Comparison of ENCODE assay signal across 8 mouse cellular contexts in genomic region chr2:122194509-122194929, GRCm38 (mm10). TPM values are rescaled to one million over a fixed set of nuclear protein-coding genes. Genes with fewer than 3 reads are reported as not detected.
A peak's percentile ranks its signal among the peaks of the same experiment; 100 is the strongest.
DNase-seq lines count a peak whose midpoint lies in the region; ATAC-seq and TF ChIP-seq lines count a peak whose summit lies in the region.

No protein-coding gene starts in this region.

- no peak overlapping the region for H3K9ac ChIP-seq in heart, adult 2 months (ENCODE audit: low read depth, low read length)
- H3K9ac ChIP-seq in hindbrain, postnatal 0 days (replicated peaks; ENCODE audit: low read length): no peak overlapping the region
- no peak overlapping the region for H3K9ac ChIP-seq in stomach, postnatal 0 days (ENCODE audit: low read length)

- no peak overlapping the region for H3K4me2 ChIP-seq in hindbrain, postnatal 0 days (ENCODE audit: low read depth, low read length)
- no peak overlapping the region for H3K4me2 ChIP-seq in stomach, postnatal 0 days (replicated peaks; ENCODE audit: low read depth)

- no peak for DNase-seq in heart, adult 2 months
- no peak for DNase-seq in heart, postnatal 36 days
- peak; percentile 67 for DNase-seq in CD4-positive, CD25-positive, alpha-beta regulatory T cell, adult 2 months (ENCODE audit: low read depth, low spot score)
- DNase-seq in cerebellum, postnatal 25 days: peak; percentile 6 to 9
- DNase-seq in hindbrain, postnatal 0 days (ENCODE audit: low spot score): peak; percentile 83
- no peak for DNase-seq in stomach, postnatal 0 days (ENCODE audit: low spot score)
- no peak for DNase-seq in spleen, adult 18-20 months

- H3K4me3 ChIP-seq in heart, adult 2 months: no peak overlapping the region
- H3K4me3 ChIP-seq in hindbrain, postnatal 0 days (ENCODE audit: low read length): no peak overlapping the region
- H3K4me3 ChIP-seq in stomach, postnatal 0 days (ENCODE audit: low read depth, low read length): no peak overlapping the region

- TF ChIP-seq EP300 in heart, adult 2 months (IDR thresholded peaks at IDR 0.05; ENCODE audit: insufficient read depth, low read depth, low read length): no peak
- TF ChIP-seq EP300 in stomach, postnatal 0 days (optimal IDR thresholded peaks at IDR 0.05): no peak

- ATAC-seq in hindbrain, postnatal 0 days: peak; percentile 86
- peak; percentile 98 for ATAC-seq in megakaryocyte progenitor cell, adult 5-6 weeks (replicated peaks; ENCODE audit: poor library complexity)
- ATAC-seq in stomach, postnatal 0 days (ENCODE audit: low FRiP score, low TSS enrichment): peak; percentile 77

- no peak overlapping the region for H3K27ac ChIP-seq in heart, adult 2 months
- H3K27ac ChIP-seq in hindbrain, postnatal 0 days: no peak overlapping the region
- no peak overlapping the region for H3K27ac ChIP-seq in stomach, postnatal 0 days (replicated peaks)

- peak; percentile 78 for TF ChIP-seq CTCF in heart, adult 2 months (IDR thresholded peaks at IDR 0.05)
- peak; percentile 74 for TF ChIP-seq CTCF in hindbrain, postnatal 0 days (IDR thresholded peaks at IDR 0.05; ENCODE audit: low read depth)
- peak; percentile 81 for TF ChIP-seq CTCF in stomach, postnatal 0 days (IDR thresholded peaks at IDR 0.05; ENCODE audit: low read depth)

- H3K79me2 ChIP-seq in heart, adult 2 months (replicated peaks; ENCODE audit: control insufficient read depth, insufficient read depth, low read length): no peaks in the 10 kb centered on the region

- H3K9me3 ChIP-seq in hindbrain, postnatal 0 days (ENCODE audit: low read length): no peaks in the 10 kb centered on the region
- no peaks in the 10 kb centered on the region for H3K9me3 ChIP-seq in stomach, postnatal 0 days (ENCODE audit: control insufficient read depth, low read length)

- WGBS in heart, adult 2 months: 45% methylated on average over 1 of the region's 1 CpGs
- 26% methylated on average over 1 of the region's 1 CpGs for WGBS in hindbrain, postnatal 0 days
- 59% methylated on average over 1 of the region's 1 CpGs for WGBS in stomach, postnatal 0 days

- no peaks in the 10 kb centered on the region for H3K27me3 ChIP-seq in heart, adult 2 months (ENCODE audit: control insufficient read depth, insufficient read depth, low read length)
- no peaks in the 10 kb centered on the region for H3K27me3 ChIP-seq in hindbrain, postnatal 0 days (ENCODE audit: insufficient read depth, low read length)
- H3K27me3 ChIP-seq in stomach, postnatal 0 days (ENCODE audit: control insufficient read depth, insufficient read depth, low read length): no peaks in the 10 kb centered on the region

- intact Hi-C loops in heart, adult 2 months (cut with DNase I): loop anchor here (1.0 to 10.0 kb wide), 4 partner anchors 50 to 364 kb away; no protein-coding TSS in a partner anchor
- intact Hi-C loops in heart, postnatal 36 days (cut with DNase I): loop anchor here (1.0 to 10.0 kb wide), 6 partner anchors 50 to 430 kb away; no protein-coding TSS in a partner anchor

- TF ChIP-seq POLR2A in heart, adult 2 months (IDR thresholded peaks at IDR 0.05; ENCODE audit: insufficient read depth, low read depth, low read length): no peak

- no peaks in the 10 kb centered on the region for H3K4me1 ChIP-seq in heart, adult 2 months (ENCODE audit: control insufficient read depth, insufficient read depth, low read length)
- no peaks in the 10 kb centered on the region for H3K4me1 ChIP-seq in hindbrain, postnatal 0 days (ENCODE audit: insufficient read depth, low read length)
- H3K4me1 ChIP-seq in stomach, postnatal 0 days (replicated peaks; ENCODE audit: control insufficient read depth, insufficient read depth): no peaks in the 10 kb centered on the region

- H3K36me3 ChIP-seq in heart, adult 2 months (ENCODE audit: control insufficient read depth, insufficient read depth, low read length): no peaks in the 10 kb centered on the region
- no peaks in the 10 kb centered on the region for H3K36me3 ChIP-seq in hindbrain, postnatal 0 days (ENCODE audit: insufficient read depth, low read length)
- no peaks in the 10 kb centered on the region for H3K36me3 ChIP-seq in stomach, postnatal 0 days (ENCODE audit: control insufficient read depth, insufficient read depth, low read length)

RNA-seq across cellular contexts. Expression of gene Terb2, which starts 8.4 kb away (rescaled TPM):
- total RNA-seq in heart, adult 2 months (2021): not detected
- not detected in 2 replicates for polyA plus RNA-seq in heart, adult 2 months (2012; rRNA removed)
- not detected for total RNA-seq in heart, postnatal 36 days (2021)
- not detected in 2 replicates for total RNA-seq in hindbrain, postnatal 0 days (2014; rRNA removed)
- polyA plus RNA-seq in hindbrain, postnatal 0 days (2015; fragmentation: Nextera tagmentation; extraction: Ambion mirVana): not detected in 2 replicates
- not detected in 2 replicates for total RNA-seq in megakaryocyte progenitor cell, adult 5-6 weeks (2015)
- not detected in 2 replicates for total RNA-seq in megakaryocyte progenitor cell, adult 5-6 weeks (2017)
- not detected in 2 replicates for polyA plus RNA-seq in stomach, postnatal 0 days (2015; fragmentation: Nextera tagmentation; extraction: Ambion mirVana)

RNA-seq across cellular contexts. Expression of gene Patl2, which starts 8.5 kb away (rescaled TPM):
- not detected for total RNA-seq in heart, adult 2 months (2021)
- not detected in 2 replicates for polyA plus RNA-seq in heart, adult 2 months (2012; rRNA removed)
- not detected for total RNA-seq in heart, postnatal 36 days (2021)
- total RNA-seq in hindbrain, postnatal 0 days (2014; rRNA removed): not detected in 2 replicates
- 0.09 and 0.19 TPM in 2 replicates for polyA plus RNA-seq in hindbrain, postnatal 0 days (2015; fragmentation: Nextera tagmentation; extraction: Ambion mirVana)
- 0.05 TPM in 1 of 2 replicates, not detected in the other for total RNA-seq in megakaryocyte progenitor cell, adult 5-6 weeks (2015)
- 0.07 TPM in 1 of 2 replicates, not detected in the other for total RNA-seq in megakaryocyte progenitor cell, adult 5-6 weeks (2017)
- not detected in 2 replicates for polyA plus RNA-seq in stomach, postnatal 0 days (2015; fragmentation: Nextera tagmentation; extraction: Ambion mirVana)

RNA-seq across cellular contexts. Expression of gene Trim69, which starts 34.0 kb away (rescaled TPM):
- total RNA-seq in heart, adult 2 months (2021): not detected
- 0.15 TPM in 1 of 2 replicates, not detected in the other for polyA plus RNA-seq in heart, adult 2 months (2012; rRNA removed)
- total RNA-seq in heart, postnatal 36 days (2021): under 1 TPM in 1 of 2 experiments, not detected in 1; 0.14 TPM
- total RNA-seq in hindbrain, postnatal 0 days (2014; rRNA removed): not detected in 2 replicates
- not detected in 2 replicates for polyA plus RNA-seq in hindbrain, postnatal 0 days (2015; fragmentation: Nextera tagmentation; extraction: Ambion mirVana)
- total RNA-seq in megakaryocyte progenitor cell, adult 5-6 weeks (2015): 0.46 TPM in 1 of 2 replicates, not detected in the other
- total RNA-seq in megakaryocyte progenitor cell, adult 5-6 weeks (2017): not detected in 2 replicates
- polyA plus RNA-seq in stomach, postnatal 0 days (2015; fragmentation: Nextera tagmentation; extraction: Ambion mirVana): 0.05 TPM in 1 of 2 replicates, not detected in the other

RNA-seq across cellular contexts. Expression of gene Sord, which starts 40.0 kb away (rescaled TPM):
- total RNA-seq in heart, adult 2 months (2021): 100 to 1,000 TPM; 169 to 202 TPM
- polyA plus RNA-seq in heart, adult 2 months (2012; rRNA removed): 70.0 and 115 TPM in 2 replicates
- 100 to 1,000 TPM; 162 to 168 TPM for total RNA-seq in heart, postnatal 36 days (2021)
- 24.1 and 26.7 TPM in 2 replicates for total RNA-seq in hindbrain, postnatal 0 days (2014; rRNA removed)
- 26.8 and 28.2 TPM in 2 replicates for polyA plus RNA-seq in hindbrain, postnatal 0 days (2015; fragmentation: Nextera tagmentation; extraction: Ambion mirVana)
- 56.2 and 64.7 TPM in 2 replicates for total RNA-seq in megakaryocyte progenitor cell, adult 5-6 weeks (2015)
- 64.8 and 71.9 TPM in 2 replicates for total RNA-seq in megakaryocyte progenitor cell, adult 5-6 weeks (2017)
- polyA plus RNA-seq in stomach, postnatal 0 days (2015; fragmentation: Nextera tagmentation; extraction: Ambion mirVana): 49.7 and 51.2 TPM in 2 replicates

RNA-seq across cellular contexts. Expression of gene B2m, which starts 47.0 kb away (rescaled TPM):
- total RNA-seq in heart, adult 2 months (2021): 100 to 1,000 TPM; 201 to 240 TPM
- 400 and 574 TPM in 2 replicates for polyA plus RNA-seq in heart, adult 2 months (2012; rRNA removed)
- total RNA-seq in heart, postnatal 36 days (2021): 100 to 1,000 TPM; 162 to 248 TPM
- total RNA-seq in hindbrain, postnatal 0 days (2014; rRNA removed): 101 and 111 TPM in 2 replicates
- 208 and 216 TPM in 2 replicates for polyA plus RNA-seq in hindbrain, postnatal 0 days (2015; fragmentation: Nextera tagmentation; extraction: Ambion mirVana)
- total RNA-seq in megakaryocyte progenitor cell, adult 5-6 weeks (2015): 3,812 and 4,089 TPM in 2 replicates
- 1,717 and 2,014 TPM in 2 replicates for total RNA-seq in megakaryocyte progenitor cell, adult 5-6 weeks (2017)
- 445 and 475 TPM in 2 replicates for polyA plus RNA-seq in stomach, postnatal 0 days (2015; fragmentation: Nextera tagmentation; extraction: Ambion mirVana)

Comparison
In these comparisons a context has a peak if more than half of its experiments do, and no peak if none do; other contexts are left out.
1. DNase-seq: peak in CD4-positive, CD25-positive, alpha-beta regulatory T cell, adult 2 months (single experiment), cerebellum, postnatal 25 days (2 of 2) and hindbrain, postnatal 0 days (single experiment); none in heart, adult 2 months (0 of 2), heart, postnatal 36 days (0 of 2), stomach, postnatal 0 days (single experiment) and spleen, adult 18-20 months (0 of 2).
2. Peak in every context shown above with its lines, with median percentiles within 50 percentile points of each other: CTCF ChIP-seq and ATAC-seq.